Mouse (Mus musculus) ES-E14 (cell line): ENCODE data around the gene Nupr1l.

Experiments
- CHD2 ChIP-seq: IDR thresholded peaks from 2 replicates; pipeline ENCODE4 v1.6.1; 2014; ENCODE audit warnings: mild to moderate bottlenecking, low read depth, low read length, inconsistent platforms
- HCFC1 ChIP-seq: IDR thresholded peaks from 2 replicates; pipeline ENCODE4 v1.6.1; 2012; ENCODE audit warnings: low read length, inconsistent platforms, borderline replicate concordance; ENCODE audit not compliant: insufficient read depth
- MAFK ChIP-seq: IDR thresholded peaks from 2 replicates; pipeline ENCODE4 v1.6.1; 2014; ENCODE audit warnings: mild to moderate bottlenecking, low read depth, low read length, inconsistent platforms; ENCODE audit not compliant: insufficient read depth
- ZC3H11A ChIP-seq: IDR thresholded peaks from 2 replicates; pipeline ENCODE4 v1.6.1; 2012; ENCODE audit warnings: low read depth, mild to moderate bottlenecking, inconsistent platforms, low read length, borderline replicate concordance
- ZNF384 ChIP-seq: IDR thresholded peaks from 2 replicates; pipeline ENCODE4 v1.6.1; 2012; ENCODE audit warnings: low read depth, low read length, inconsistent platforms

DNA sequence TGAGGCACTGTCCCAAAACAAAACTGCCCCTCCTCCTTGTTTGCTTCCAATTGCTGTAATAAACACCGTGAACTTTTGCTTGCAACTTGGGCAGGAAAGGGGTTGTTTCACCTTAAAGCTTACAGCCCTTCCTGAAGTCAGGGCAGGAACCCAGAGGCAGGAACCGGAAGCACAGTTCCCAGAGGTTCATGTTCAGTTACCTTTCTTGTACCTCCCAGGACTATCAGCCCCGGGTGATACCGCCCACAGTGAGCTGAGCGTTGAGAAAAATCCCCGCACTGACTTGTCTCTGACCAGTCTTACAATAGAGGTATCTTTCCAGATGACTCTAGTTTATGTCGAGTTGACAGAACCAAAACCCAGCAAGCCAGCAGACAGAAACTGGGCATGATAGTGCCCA is 1.3 kb downstream of the Nupr1l start:
- TF ChIP-seq ZC3H11A = no peak
- no peak for TF ChIP-seq MAFK
- TF ChIP-seq ZNF384 = no peak
- no peak for TF ChIP-seq CHD2
- TF ChIP-seq HCFC1 = no peak
